Mouse (Mus musculus): ENCODE measurements around the gene Rhbdd3.

DNA sequence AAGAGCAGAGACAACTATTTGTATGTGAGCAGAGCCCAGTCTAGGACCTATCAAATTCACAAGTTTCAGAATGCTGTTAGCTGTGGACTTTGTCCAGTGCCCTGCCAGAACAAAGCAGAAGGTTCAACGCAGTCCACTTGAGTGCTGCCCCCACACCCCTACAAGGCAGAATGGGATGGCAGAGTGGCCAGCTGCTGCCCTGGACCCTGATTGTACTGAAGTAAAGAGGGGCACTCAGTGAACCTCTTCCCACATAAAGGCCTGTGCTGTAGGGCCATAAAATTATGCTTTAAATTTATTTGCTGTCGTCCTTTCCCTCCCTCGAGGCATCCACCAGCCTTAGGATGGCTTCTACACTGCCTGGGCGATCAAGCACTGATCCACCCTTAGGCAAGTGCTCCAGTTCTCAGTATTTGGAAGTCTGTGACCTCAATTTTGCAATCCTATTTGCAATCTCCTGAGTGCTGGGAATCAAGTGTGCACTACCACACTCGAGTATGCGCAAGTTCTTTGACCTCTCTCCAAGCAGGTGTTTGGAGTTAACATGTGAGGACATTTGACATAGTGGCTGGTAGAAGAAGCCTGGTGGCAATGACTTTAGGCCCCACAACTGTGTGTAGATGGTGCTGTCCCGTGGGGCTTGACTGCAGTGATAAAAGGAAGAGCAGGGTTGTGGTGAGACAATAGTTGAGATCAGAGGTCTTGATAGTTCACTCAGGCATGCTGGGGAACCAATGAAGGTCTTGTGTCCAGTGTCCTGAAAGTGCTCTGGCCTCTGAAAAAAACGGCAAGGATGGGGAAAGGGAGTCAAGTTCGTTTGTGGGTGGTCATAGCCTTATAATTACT, 30.4 kb upstream of the Rhbdd3 start:
- TF ChIP-seq POLR2A (IDR thresholded peaks at IDR 0.05; ENCODE audit: borderline replicate concordance, extremely low read depth, insufficient read depth, insufficient read length, poor library complexity, severe bottlenecking) = no peak
- no peak for TF ChIP-seq CTCF (IDR thresholded peaks at IDR 0.05; ENCODE audit: borderline replicate concordance, extremely low read depth, insufficient read depth, insufficient read length)

Measured in brain, embryonic 14.5 days (tissue).